Mouse (Mus musculus): Measurements from ENCODE around the gene Zfp277. TPM values are rescaled to one million over a fixed set of nuclear protein-coding genes. Genes with fewer than 3 reads are reported as not detected.

Gene Zfp277
- polyA plus RNA-seq, 1 experiment, result 2.2 TPM

- H3K4me3 ChIP-seq (ENCODE audit: low read depth, low read length), result no peak overlapping the region
- TF ChIP-seq POLR2A (IDR thresholded peaks at IDR 0.05; ENCODE audit: low read depth, low read length) (no peak), CTCF (IDR thresholded peaks at IDR 0.05; ENCODE audit: extremely low read depth, insufficient read length, insufficient replicate concordance, low read depth, low read length) (no peak)
- WGBS, result 68% methylated on average over 5 of the region's 5 CpGs
These were observed 118.6 kb downstream of the Zfp277 start for GRCm38 (mm10) chr12:40327012-40327660.

GRCm38 (mm10) chr12:40325582-40325981 is 120.1 kb downstream of the Zfp277 start:
- no peak overlapping the region for H3K27ac ChIP-seq (ENCODE audit: insufficient read depth, low read depth, low read length)
- 92% methylated on average over 5 of the region's 5 CpGs for WGBS
- H3K36me3 ChIP-seq (ENCODE audit: control insufficient read depth, insufficient read depth, low read length), result peaks cover 19% of the 10 kb centered on the region
- TF ChIP-seq CTCF (IDR thresholded peaks at IDR 0.05; ENCODE audit: extremely low read depth, insufficient read length, insufficient replicate concordance, low read depth, low read length), result no peak
- no peak for TF ChIP-seq POLR2A (IDR thresholded peaks at IDR 0.05; ENCODE audit: low read depth, low read length)
- no peaks in the 10 kb centered on the region for H3K27me3 ChIP-seq (ENCODE audit: control insufficient read depth, insufficient read depth, low read length)
- no peaks in the 10 kb centered on the region for H3K4me1 ChIP-seq (ENCODE audit: control insufficient read depth, insufficient read depth, insufficient read length, low read length)
- no peak overlapping the region for H3K4me3 ChIP-seq (ENCODE audit: low read depth, low read length)

More at GRCm38 (mm10) chr12:40327012-40327660, 118.6 kb downstream of the Zfp277 start:
- Histone ChIP-seq H3K27ac (ENCODE audit: insufficient read depth, low read depth, low read length) (no peak overlapping the region), H3K4me1 (ENCODE audit: control insufficient read depth, insufficient read depth, insufficient read length, low read length) (no peaks in the 10 kb centered on the region), H3K27me3 (ENCODE audit: control insufficient read depth, insufficient read depth, low read length) (no peaks in the 10 kb centered on the region), H3K36me3 (ENCODE audit: control insufficient read depth, insufficient read depth, low read length) (peaks cover 17% of the 10 kb centered on the region)

DNA sequence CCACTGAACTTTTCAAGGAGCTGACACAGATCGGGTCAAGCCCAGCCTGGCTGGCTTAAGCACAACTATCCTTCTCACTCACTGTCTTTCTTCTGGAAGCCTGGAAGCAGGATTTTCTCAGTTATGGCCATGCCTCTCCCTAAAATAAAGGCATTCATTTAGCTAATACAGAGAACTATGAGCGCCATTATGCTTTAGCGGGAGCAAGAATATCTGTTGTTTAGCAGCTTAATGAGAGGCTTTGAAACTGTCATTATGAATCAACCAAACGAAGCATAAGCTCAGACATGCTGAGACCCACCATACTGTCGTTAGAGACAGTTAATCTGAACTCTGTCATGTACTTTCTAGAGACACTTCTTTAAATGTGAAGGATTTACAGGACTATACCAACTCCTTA is 120.9 kb downstream of the Zfp277 start:
- no peak overlapping the region for H3K4me3 ChIP-seq (ENCODE audit: low read depth, low read length)
- 94% methylated on average over 5 of the region's 5 CpGs for WGBS
- H3K27me3 ChIP-seq (ENCODE audit: control insufficient read depth, insufficient read depth, low read length), result no peaks in the 10 kb centered on the region
- peaks cover 21% of the 10 kb centered on the region for H3K36me3 ChIP-seq (ENCODE audit: control insufficient read depth, insufficient read depth, low read length)
- H3K4me1 ChIP-seq (ENCODE audit: control insufficient read depth, insufficient read depth, insufficient read length, low read length), result no peaks in the 10 kb centered on the region
- no peak overlapping the region for H3K27ac ChIP-seq (ENCODE audit: insufficient read depth, low read depth, low read length)
- TF ChIP-seq CTCF (IDR thresholded peaks at IDR 0.05; ENCODE audit: extremely low read depth, insufficient read length, insufficient replicate concordance, low read depth, low read length) (no peak), POLR2A (IDR thresholded peaks at IDR 0.05; ENCODE audit: low read depth, low read length) (no peak)

GRCm38 (mm10) chr12:40315146-40315545 is 130.6 kb downstream of the Zfp277 start:
- H3K27ac ChIP-seq (ENCODE audit: insufficient read depth, low read depth, low read length), result no peak overlapping the region
- no peak overlapping the region for H3K4me3 ChIP-seq (ENCODE audit: low read depth, low read length)
- no peaks in the 10 kb centered on the region; the same call in 1 of the 2 replicates for H3K4me1 ChIP-seq (ENCODE audit: control insufficient read depth, insufficient read depth, insufficient read length, low read length)
- H3K27me3 ChIP-seq (ENCODE audit: control insufficient read depth, insufficient read depth, low read length), result no peaks in the 10 kb centered on the region
- peaks cover 7% of the 10 kb centered on the region for H3K36me3 ChIP-seq (ENCODE audit: control insufficient read depth, insufficient read depth, low read length)
- no peak for TF ChIP-seq POLR2A (IDR thresholded peaks at IDR 0.05; ENCODE audit: low read depth, low read length)
- 94% methylated on average over 2 of the region's 2 CpGs for WGBS

GRCm38 (mm10) chr12:40303960-40304359 is 141.7 kb downstream of the Zfp277 start:
- TF ChIP-seq CTCF (IDR thresholded peaks at IDR 0.05; ENCODE audit: extremely low read depth, insufficient read length, insufficient replicate concordance, low read depth, low read length) (no peak), POLR2A (IDR thresholded peaks at IDR 0.05; ENCODE audit: low read depth, low read length) (no peak)
- H3K27ac ChIP-seq (ENCODE audit: insufficient read depth, low read depth, low read length), result no peak overlapping the region
- 58% methylated on average over 6 of the region's 6 CpGs for WGBS
- no peaks in the 10 kb centered on the region for H3K27me3 ChIP-seq (ENCODE audit: control insufficient read depth, insufficient read depth, low read length)
- H3K4me1 ChIP-seq (ENCODE audit: control insufficient read depth, insufficient read depth, insufficient read length, low read length), result no peaks in the 10 kb centered on the region
- no peaks in the 10 kb centered on the region for H3K36me3 ChIP-seq (ENCODE audit: control insufficient read depth, insufficient read depth, low read length)
- no peak overlapping the region for H3K4me3 ChIP-seq (ENCODE audit: low read depth, low read length)

DNA sequence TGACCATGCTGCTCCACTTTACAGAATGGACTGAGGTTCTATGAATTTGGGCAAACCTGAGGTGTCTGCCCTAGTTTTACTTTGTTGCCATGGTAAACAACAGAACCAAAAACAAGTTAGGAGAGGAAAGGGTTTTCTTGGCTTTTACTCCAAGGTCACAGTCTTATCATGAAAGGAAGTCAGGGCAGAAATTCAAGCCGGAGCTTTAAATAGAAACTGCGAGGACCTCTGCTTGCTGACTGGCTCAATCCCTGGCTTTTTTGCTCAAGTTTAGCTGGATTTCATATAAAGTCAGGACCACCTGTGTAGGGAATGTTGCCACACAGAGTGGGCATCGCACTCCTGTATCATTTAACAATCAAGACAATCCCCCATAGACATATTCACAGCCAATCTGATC is 147.1 kb downstream of the Zfp277 start:
- Histone ChIP-seq H3K27me3 (ENCODE audit: control insufficient read depth, insufficient read depth, low read length) (no peaks in the 10 kb centered on the region), H3K4me3 (ENCODE audit: low read depth, low read length) (no peak overlapping the region), H3K27ac (ENCODE audit: insufficient read depth, low read depth, low read length) (no peak overlapping the region), H3K4me1 (ENCODE audit: control insufficient read depth, insufficient read depth, insufficient read length, low read length) (no peaks in the 10 kb centered on the region), H3K36me3 (ENCODE audit: control insufficient read depth, insufficient read depth, low read length) (no peaks in the 10 kb centered on the region)
- no peak for TF ChIP-seq POLR2A (IDR thresholded peaks at IDR 0.05; ENCODE audit: low read depth, low read length)
- TF ChIP-seq CTCF (IDR thresholded peaks at IDR 0.05; ENCODE audit: extremely low read depth, insufficient read length, insufficient replicate concordance, low read depth, low read length), result no peak
- WGBS, result 69% methylated on average over 3 of the region's 3 CpGs

DNA sequence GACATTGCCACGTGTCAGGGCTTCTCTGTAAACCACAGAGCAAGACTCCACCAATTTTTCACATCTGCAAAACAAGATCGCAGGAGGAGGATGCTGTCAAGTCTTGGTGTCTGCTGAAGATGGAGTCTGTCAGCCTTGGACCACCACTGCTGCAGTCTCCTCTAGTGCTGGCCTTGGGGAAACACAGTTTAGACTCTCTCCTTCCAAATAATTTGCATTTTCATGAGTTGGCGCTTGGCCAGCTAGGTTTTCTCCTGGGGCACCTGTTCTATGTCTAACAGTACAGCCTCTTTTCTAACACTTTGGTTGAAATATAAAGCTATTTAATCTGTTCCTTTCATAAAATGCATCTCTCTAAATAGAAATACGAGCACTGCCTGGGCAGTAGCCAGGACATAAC is 159.2 kb downstream of the Zfp277 start:
- Histone ChIP-seq H3K36me3 (ENCODE audit: control insufficient read depth, insufficient read depth, low read length) (no peaks in the 10 kb centered on the region), H3K27ac (ENCODE audit: insufficient read depth, low read depth, low read length) (no peak overlapping the region), H3K27me3 (ENCODE audit: control insufficient read depth, insufficient read depth, low read length) (no peaks in the 10 kb centered on the region), H3K4me1 (ENCODE audit: control insufficient read depth, insufficient read depth, insufficient read length, low read length) (no peaks in the 10 kb centered on the region), H3K4me3 (ENCODE audit: low read depth, low read length) (no peak overlapping the region)
- TF ChIP-seq CTCF (IDR thresholded peaks at IDR 0.05; ENCODE audit: extremely low read depth, insufficient read length, insufficient replicate concordance, low read depth, low read length) (no peak), POLR2A (IDR thresholded peaks at IDR 0.05; ENCODE audit: low read depth, low read length) (no peak)
- 74% methylated on average over 4 of the region's 4 CpGs for WGBS

Measured in small intestine, adult 2 months (tissue).